Mouse (Mus musculus) adrenal gland, adult 2 months (tissue): ENCODE results near the gene Olfr49. TPM values are rescaled to one million over a fixed set of nuclear protein-coding genes. Genes with fewer than 3 reads are reported as not detected.

Experiments used
- DNase-seq: peaks from one replicate; pipeline ENCODE4 v3.0.0; 2021
- long read RNA-seq: library from polyadenylated mRNA; stranded (forward); transcript quantifications from one replicate; pipeline ENCODE4 v2.0.0, GENCODE M21; 2021
- polyA plus RNA-seq: library from polyadenylated mRNA; depleted of rRNA; stranded (reverse); fragments of >200 nt; gene quantifications from 2 replicates; pipeline ENCODE4 v1.2.3, GENCODE M21; 2012; rRNA removed
- total RNA-seq, 2 experiments: library from RNA; stranded (reverse); gene quantifications; 2 replicates each; pipeline ENCODE4 v1.2.3; 2021

Gene Olfr49
- total RNA-seq (not detected), polyA plus RNA-seq (0.01 TPM in 1 of 2 replicates, not detected in the other)
- long read RNA-seq = 0 reads

GRCm38 (mm10) chr14:54284839-54285238 is at the start of gene Olfr49:
Gene Olfr49, minus strand, starts transcription at chr14:54284939.
- no peak for DNase-seq

GRCm38 (mm10) chr14:54333452-54334189 is 48.9 kb upstream of the Olfr49 start:
- peak; percentile 89 for DNase-seq

GRCm38 (mm10) chr14:54332176-54333074 is 47.7 kb upstream of the Olfr49 start:
- DNase-seq = no peak

- DNase-seq = no peak
Observed at GRCm38 (mm10) chr14:54331178-54331577, 46.4 kb upstream of the Olfr49 start.

DNA sequence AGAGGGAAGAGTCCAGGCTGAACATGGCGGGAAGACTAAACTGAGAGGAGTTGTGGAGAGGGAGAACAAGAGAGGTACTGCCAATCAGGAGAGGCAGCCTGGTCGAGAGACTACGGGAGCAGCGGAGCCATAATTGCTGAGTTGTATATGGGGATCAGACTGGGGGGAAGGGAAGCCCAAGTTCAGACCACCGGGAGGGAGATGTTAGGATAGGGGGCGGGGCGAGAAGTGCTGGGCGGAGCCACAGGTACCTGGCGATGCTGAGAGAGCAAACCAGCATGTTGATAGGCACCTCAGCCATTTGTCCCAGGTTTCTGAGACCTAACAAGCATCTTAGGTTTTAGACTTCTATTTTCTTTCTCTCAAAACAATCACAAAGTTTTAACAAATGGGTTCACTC is 44.5 kb upstream of the Olfr49 start:
- no peak for DNase-seq

GRCm38 (mm10) chr14:54328548-54328947 is 43.8 kb upstream of the Olfr49 start:
- DNase-seq = no peak

GRCm38 (mm10) chr14:54324486-54324885 is 39.7 kb upstream of the Olfr49 start:
- DNase-seq = no peak

- DNase-seq = peak; percentile 55
Observed at GRCm38 (mm10) chr14:54321556-54322376, 37.0 kb upstream of the Olfr49 start.

- DNase-seq = peak; percentile 42
Observed at GRCm38 (mm10) chr14:54311763-54312162, 27.0 kb upstream of the Olfr49 start.

- peak; percentile 64 for DNase-seq
Observed at GRCm38 (mm10) chr14:54300676-54301075, 15.9 kb upstream of the Olfr49 start.

DNA sequence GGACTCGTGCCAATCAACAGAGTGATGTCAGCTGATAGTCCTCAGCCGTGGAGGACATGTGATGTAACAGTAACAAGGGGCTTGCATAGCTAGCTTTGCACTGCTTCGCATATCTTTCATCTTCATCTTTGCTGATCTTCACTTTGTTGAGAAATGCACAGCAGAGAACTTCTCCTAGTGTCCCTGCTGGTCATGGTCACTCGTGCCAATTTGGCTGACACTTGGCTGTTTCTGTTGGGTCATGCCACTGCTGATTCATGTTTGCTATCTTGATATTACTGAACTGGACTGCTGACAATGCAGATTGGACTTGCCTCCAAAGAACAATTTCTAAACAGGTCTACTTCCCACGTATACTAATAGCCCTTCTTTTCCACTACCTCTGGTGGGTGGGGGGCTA is 15.4 kb upstream of the Olfr49 start:
- DNase-seq = peak; percentile 88

DNA sequence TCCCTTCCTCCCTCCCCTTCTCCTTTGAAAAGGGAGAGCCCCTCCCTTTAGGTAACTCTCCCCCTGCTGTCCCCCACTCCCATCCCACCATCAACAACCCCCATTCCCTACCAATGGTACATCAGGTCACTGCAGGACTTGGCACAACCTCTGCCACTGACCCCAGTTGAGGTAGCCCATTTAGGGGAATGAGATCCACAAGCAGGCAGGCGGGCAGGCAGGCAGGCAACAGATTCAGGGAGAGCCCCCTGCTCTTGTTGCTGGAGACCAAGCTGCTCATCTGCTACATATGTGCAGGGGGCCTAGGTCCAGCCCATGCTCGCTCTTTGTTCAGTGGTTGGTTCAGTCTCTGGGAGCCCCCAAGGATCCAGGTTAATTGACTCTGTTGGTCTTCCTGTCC is 8.3 kb downstream of the Olfr49 start:
- DNase-seq = no peak

- no peak for DNase-seq
Observed at GRCm38 (mm10) chr14:54272696-54273095, 12.0 kb downstream of the Olfr49 start.

DNA sequence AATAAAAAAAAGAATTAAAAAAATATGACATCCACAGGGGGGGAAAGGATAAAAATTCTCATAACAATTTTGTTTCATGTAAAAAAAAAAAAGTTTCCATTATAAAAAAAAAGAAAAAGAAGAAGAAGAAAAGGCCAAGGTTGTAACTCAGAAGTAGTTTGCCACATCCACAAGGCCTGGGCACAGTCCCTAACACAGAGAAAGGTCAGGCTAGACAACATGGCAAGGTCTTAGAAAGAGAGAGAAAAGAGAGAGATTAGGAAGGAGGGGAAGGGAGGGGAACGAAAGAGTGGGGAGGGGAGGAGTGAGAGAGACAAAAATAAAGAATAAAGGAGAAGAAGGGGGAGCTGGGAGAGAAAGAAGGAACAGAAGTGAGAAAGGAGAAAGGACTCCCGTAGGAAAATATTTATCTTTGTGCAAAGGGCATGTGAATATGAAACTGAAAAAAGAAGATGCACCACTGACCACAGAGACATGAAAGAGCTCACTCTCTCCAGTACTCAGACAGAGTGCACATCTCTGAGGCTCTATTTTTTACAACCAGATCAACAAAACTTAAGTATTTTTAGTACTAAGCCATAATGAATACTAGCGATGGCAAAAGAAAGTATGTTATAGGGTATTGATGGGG is 12.6 kb downstream of the Olfr49 start:
- DNase-seq = peak; percentile 61

DNA sequence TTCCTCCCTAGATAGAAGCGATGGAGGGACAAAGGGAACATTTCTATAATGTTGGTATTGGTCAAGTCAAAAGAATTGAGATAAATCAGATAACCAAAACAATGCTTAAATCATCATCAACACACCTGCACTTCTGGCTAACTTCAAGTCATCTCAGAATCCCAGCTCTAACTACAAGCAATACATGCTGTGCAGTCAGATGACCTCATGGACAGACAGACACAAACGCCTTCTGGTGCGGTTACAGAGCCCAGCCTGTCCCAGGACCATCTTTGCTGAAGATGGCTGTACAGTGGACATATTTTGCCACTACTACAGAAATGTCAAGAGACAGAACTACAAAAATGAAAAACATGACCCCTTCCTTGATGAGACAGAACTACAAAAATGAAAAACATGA is 14.3 kb downstream of the Olfr49 start:
- no peak for DNase-seq

- no peak for DNase-seq
Observed at GRCm38 (mm10) chr14:54269566-54269965, 15.2 kb downstream of the Olfr49 start.

GRCm38 (mm10) chr14:54267966-54268365 is 16.8 kb downstream of the Olfr49 start:
- no peak for DNase-seq

DNA sequence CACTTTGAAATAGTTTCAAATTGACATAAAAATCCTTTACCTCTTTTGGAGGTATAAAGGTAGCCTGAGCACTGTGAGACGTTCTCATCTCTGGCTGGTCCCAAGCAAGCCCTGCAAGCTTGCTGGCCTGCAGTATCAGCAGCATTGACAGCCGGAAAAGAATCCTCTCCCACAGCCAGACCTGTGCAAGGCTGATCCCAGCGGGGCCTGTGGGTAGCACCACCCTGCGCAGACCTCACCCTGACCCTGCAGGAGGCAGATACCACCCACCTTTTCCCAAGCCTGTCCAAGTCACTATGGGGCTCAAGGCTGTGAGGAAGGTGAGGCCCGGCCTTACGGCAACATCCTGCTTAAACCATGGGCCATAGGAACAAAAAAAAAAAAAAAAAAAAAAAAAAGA is 18.8 kb downstream of the Olfr49 start:
- DNase-seq = no peak

GRCm38 (mm10) chr14:54265093-54265492 is 19.6 kb downstream of the Olfr49 start:
- no peak for DNase-seq

GRCm38 (mm10) chr14:54264231-54264630 is 20.5 kb downstream of the Olfr49 start:
- no peak for DNase-seq

DNA sequence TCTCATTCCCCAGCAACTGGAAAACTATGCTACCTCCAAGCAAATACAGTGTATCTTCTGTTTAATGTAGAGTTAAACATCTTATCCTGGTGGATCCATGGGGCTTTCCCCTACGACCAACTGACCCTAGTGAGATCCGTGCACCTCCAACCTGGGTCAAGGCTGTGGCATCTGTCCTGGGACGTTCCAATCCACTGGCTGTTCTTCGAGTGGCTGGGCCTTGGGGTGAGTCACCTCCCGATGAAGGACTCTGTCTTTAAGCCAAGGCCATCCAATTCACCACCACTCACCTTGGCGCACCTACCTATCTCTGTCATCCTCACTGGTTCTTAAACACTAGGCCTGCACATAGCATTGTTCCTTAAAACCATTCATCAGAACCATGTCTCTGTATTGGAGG is 21.6 kb downstream of the Olfr49 start:
- DNase-seq = peak; percentile 83

DNA sequence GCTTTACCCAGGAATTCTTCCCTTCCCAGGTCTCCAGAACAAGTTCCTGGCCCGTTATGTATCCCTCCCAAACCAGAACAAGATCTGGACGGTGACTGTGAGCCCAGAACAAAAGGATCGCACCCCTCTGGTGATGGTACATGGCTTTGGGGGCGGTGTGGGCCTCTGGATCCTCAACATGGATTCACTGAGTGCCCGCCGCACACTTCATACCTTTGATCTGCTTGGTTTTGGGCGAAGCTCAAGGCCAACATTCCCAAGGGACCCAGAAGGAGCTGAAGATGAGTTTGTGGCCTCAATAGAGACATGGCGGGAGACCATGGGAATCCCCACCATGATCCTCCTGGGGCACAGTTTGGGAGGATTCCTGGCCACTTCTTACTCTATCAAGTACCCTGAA is 22.1 kb downstream of the Olfr49 start:
- no peak for DNase-seq
